Mouse (Mus musculus): ENCODE results near the gene Zic5. TPM values are rescaled to one million over a fixed set of nuclear protein-coding genes. Genes with fewer than 3 reads are reported as not detected.
A peak's percentile ranks its signal among the peaks of the same experiment; 100 is the strongest.

Gene Zic5
- polyA plus RNA-seq, 1 experiment from 2014 or later: 0.89 TPM

DNA sequence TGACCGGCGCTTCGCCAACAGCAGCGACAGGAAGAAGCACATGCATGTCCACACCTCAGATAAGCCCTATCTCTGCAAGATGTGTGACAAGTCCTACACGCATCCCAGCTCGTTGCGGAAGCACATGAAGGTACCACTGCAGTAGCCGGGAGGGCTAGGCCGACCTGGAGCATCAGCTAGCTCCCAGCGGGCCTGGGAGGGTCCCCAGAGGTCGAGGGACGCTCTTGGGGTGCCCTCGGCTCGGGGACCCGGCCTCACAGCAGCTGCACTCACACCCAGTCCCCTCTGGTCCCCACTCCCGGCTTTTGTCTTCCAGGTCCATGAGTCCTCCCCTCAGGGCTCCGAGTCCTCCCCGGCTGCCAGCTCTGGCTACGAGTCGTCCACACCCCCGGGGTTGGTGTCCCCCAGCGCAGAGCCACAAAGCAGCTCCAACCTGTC is 13.1 kb upstream of the Zic5 start:
- under 1% methylated on average over 22 of the region's 22 CpGs for WGBS
- Histone ChIP-seq H3K4me3 (replicated peaks) (peak overlapping the region; percentile 19; the same call in 1 of the 2 replicates), H3K9me3 (replicated peaks) (no peaks in the 10 kb centered on the region), H3K36me3 (no peaks in the 10 kb centered on the region), H3K9ac (no peak overlapping the region), H3K27me3 (peaks cover 94% of the 10 kb centered on the region), H3K4me1 (peaks cover 33% of the 10 kb centered on the region), H3K27ac (replicated peaks) (no peak overlapping the region), H3K4me2 (replicated peaks) (no peak overlapping the region)
- ATAC-seq (ENCODE audit: insufficient number of reproducible peaks, low FRiP score, low TSS enrichment, low read depth): no peak

DNA sequence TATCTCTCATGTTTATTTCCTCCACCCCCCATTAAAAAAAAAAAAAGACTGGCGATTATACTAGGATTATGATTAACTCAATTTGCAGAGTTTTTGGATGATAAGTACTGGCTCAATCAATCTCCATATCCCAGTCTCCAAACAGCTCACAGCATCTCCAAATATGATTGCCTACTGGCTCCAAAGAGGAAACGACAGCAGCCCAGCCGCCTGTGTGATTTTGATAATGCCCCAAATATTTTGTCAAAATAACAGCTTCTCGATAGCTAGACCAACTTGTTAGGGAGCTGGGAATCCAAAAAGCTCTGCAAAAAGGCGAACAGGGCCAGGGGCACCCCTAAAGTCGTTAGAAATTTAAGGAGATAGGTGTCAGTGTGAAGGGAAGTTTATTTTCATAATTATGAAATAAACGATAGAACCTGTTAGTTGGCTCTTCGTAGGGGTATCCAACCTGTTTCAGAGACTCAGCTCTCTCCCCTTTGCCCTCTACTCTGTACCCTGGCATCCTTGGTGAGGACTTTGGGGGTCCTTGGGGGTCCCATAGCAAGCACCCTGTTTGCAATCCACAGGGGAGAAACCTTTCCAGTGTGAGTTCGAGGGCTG is 12.6 kb upstream of the Zic5 start:
- H3K4me3 ChIP-seq (replicated peaks): no peak overlapping the region
- no peak overlapping the region for H3K4me2 ChIP-seq (replicated peaks)
- peaks cover 94% of the 10 kb centered on the region for H3K27me3 ChIP-seq
- no peak overlapping the region for H3K27ac ChIP-seq (replicated peaks)
- no peak overlapping the region for H3K9ac ChIP-seq
- peaks cover 33% of the 10 kb centered on the region for H3K4me1 ChIP-seq
- ATAC-seq (ENCODE audit: insufficient number of reproducible peaks, low FRiP score, low TSS enrichment, low read depth): no peak
- WGBS: 3% methylated on average over 9 of the region's 9 CpGs
- no peaks in the 10 kb centered on the region for H3K36me3 ChIP-seq
- H3K9me3 ChIP-seq (replicated peaks): no peaks in the 10 kb centered on the region

DNA sequence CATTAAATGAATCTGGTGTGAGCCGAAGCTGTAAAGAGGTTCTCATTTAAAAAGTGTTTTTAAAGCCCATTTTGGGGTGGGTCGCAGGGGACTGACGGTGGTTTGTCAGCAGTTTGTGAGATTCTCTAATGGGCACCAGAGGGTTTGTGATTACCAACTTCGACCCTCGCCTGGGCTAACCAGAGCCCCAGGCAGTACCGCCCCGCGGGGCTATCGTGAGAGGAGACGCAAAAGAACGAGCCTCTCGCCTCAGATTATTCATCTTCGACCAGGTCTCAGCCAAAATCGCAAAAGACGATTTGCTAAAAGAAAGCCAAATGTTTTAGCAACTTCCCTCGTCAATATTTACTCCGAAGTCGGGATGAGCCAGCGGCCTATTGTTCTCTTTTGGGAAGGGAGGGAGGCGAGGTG is 11.8 kb upstream of the Zic5 start:
- Histone ChIP-seq H3K4me2 (replicated peaks) (no peak overlapping the region), H3K27ac (replicated peaks) (no peak overlapping the region), H3K27me3 (peaks cover 94% of the 10 kb centered on the region), H3K9me3 (replicated peaks) (no peaks in the 10 kb centered on the region), H3K9ac (no peak overlapping the region), H3K4me1 (peaks cover 34% of the 10 kb centered on the region), H3K36me3 (no peaks in the 10 kb centered on the region), H3K4me3 (replicated peaks) (no peak overlapping the region)
- no peak for ATAC-seq (ENCODE audit: insufficient number of reproducible peaks, low FRiP score, low TSS enrichment, low read depth)
- 1% methylated on average over 20 of the region's 20 CpGs for WGBS

DNA sequence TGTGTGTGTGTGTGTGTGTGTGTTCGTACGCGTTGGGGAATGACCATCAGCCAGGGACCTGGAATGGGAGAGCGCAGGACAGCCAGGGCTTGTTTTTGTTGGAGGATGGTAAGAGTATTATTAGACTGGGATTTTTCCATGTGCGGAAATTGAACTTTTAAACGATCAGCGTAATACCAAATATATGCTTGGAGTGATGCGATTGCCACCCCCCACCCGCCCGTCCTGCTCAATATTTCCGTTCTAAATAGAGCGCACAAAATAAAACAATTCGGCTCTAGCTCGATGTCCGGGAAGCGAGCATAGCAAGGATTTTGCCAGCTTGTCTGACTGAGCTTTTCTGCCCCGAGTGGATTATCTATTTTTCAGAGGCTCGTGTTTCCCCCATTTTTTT is 11.3 kb upstream of the Zic5 start:
- H3K4me2 ChIP-seq (replicated peaks): no peak overlapping the region
- H3K4me1 ChIP-seq: peaks cover 36% of the 10 kb centered on the region
- H3K9ac ChIP-seq: no peak overlapping the region
- peaks cover 93% of the 10 kb centered on the region for H3K27me3 ChIP-seq
- H3K27ac ChIP-seq (replicated peaks): no peak overlapping the region
- WGBS: 1% methylated on average over 18 of the region's 18 CpGs
- peak overlapping the region; percentile 44; the same call in 1 of the 2 replicates for H3K4me3 ChIP-seq (replicated peaks)
- no peaks in the 10 kb centered on the region for H3K36me3 ChIP-seq
- no peak for ATAC-seq (ENCODE audit: insufficient number of reproducible peaks, low FRiP score, low TSS enrichment, low read depth)
- H3K9me3 ChIP-seq (replicated peaks): no peaks in the 10 kb centered on the region

DNA sequence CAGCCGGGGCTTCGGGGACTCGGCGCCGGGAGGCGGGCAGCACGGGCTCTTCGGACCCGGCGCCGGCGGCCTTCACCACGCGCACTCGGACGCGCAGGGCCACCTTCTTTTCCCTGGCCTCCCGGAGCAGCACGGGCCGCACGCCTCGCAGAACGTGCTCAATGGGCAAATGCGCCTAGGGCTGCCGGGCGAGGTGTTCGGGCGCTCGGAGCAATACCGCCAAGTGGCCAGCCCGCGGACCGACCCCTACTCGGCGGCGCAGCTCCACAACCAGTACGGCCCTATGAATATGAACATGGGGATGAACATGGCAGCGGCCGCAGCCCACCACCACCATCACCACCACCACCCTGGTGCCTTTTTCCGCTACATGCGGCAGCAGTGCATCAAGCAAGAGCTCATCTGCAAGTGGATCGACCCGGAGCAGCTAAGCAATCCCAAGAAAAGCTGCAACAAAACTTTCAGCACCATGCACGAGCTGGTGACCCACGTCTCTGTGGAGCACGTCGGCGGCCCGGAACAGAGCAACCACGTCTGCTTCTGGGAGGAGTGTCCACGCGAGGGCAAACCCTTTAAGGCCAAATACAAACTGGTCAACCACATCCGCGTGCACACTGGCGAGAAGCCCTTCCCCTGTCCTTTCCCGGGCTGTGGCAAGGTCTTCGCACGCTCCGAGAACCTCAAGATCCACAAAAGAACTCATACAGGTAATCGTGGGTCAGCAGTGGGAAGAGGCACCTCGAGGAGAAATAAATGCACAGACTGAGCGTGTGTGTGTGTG is 10.8 kb upstream of the Zic5 start:
- Histone ChIP-seq H3K27me3 (peaks cover 93% of the 10 kb centered on the region), H3K27ac (replicated peaks) (no peak overlapping the region), H3K9me3 (replicated peaks) (no peaks in the 10 kb centered on the region), H3K4me3 (replicated peaks) (peak overlapping the region; percentile 44), H3K4me2 (replicated peaks) (peak overlapping the region; percentile 77), H3K36me3 (no peaks in the 10 kb centered on the region), H3K9ac (no peak overlapping the region), H3K4me1 (peaks cover 36% of the 10 kb centered on the region)
- no peak for ATAC-seq (ENCODE audit: insufficient number of reproducible peaks, low FRiP score, low TSS enrichment, low read depth)
- WGBS: under 1% methylated on average over 62 of the region's 62 CpGs

DNA sequence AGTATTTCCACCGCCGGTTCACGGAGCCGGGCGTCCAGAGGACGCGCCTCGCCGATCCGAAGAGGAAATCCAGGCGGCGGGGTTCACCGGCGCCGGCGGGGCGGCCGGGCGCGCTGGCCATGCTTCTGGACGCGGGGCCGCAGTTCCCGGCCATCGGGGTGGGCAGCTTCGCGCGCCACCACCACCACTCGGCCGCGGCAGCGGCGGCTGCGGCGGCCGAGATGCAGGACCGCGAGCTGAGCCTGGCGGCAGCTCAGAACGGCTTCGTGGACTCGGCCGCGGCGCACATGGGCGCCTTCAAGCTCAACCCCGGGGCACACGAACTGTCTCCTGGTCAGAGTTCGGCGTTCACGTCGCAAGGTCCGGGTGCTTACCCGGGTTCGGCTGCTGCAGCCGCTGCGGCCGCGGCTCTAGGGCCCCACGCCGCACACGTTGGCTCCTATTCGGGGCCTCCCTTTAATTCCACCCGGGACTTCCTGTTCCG is 10.1 kb upstream of the Zic5 start:
- H3K36me3 ChIP-seq: no peaks in the 10 kb centered on the region
- peak overlapping the region; percentile 44 for H3K4me3 ChIP-seq (replicated peaks)
- ATAC-seq (ENCODE audit: insufficient number of reproducible peaks, low FRiP score, low TSS enrichment, low read depth): no peak
- H3K27ac ChIP-seq (replicated peaks): no peak overlapping the region
- peaks cover 36% of the 10 kb centered on the region for H3K4me1 ChIP-seq
- under 1% methylated on average over 54 of the region's 65 CpGs for WGBS
- H3K9ac ChIP-seq: no peak overlapping the region
- no peaks in the 10 kb centered on the region for H3K9me3 ChIP-seq (replicated peaks)
- H3K4me2 ChIP-seq (replicated peaks): peak overlapping the region; percentile 77
- peaks cover 92% of the 10 kb centered on the region for H3K27me3 ChIP-seq

DNA sequence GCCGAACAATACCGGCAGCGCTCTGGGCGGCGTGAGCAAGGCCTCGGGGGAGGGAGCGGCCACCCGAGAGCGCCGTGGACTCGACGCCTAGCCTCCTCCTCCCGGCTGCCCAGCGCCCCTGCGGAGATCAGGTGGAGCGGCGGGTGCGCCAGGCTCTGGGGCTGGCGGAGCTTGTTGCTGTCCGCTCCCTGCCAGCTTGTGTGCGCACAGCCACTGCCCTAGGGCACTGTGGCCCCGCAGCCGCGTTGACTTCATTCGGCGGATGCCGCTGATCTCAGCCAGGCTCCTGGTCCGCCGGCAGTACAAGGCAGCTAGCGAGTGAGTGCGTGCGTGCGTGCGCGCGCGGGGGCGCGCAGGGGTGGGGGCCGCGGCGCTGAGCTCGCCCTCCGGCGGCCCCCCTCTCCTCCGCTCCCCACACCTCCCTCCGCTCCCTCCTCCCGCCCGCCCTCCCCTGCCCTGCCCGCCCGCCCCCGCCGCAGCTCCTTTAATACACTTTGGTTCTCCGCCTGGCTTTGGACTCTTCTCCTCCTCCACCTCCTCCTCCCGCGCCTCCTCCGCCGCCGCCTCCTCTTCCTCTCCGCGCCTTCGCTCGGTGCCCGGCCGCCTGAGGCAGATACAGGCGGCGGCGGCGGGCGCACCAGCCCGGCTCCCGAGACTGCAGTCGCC is 9.5 kb upstream of the Zic5 start, which contains the start of gene Zic2:
Zic2 (plus strand) TSS at position 545 of the 666 bp plus-strand sequence.
- Histone ChIP-seq H3K4me3 (replicated peaks) (peak within 1 kb of the TSS; percentile 44), H3K36me3 (no peaks in the 10 kb centered on the region), H3K9ac (no peak within 1 kb of the TSS), H3K27me3 (peaks cover 92% of the 10 kb centered on the region), H3K4me1 (peaks cover 36% of the 10 kb centered on the region), H3K4me2 (replicated peaks) (peak within 1 kb of the TSS; percentile 77), H3K9me3 (replicated peaks) (no peaks in the 10 kb centered on the region), H3K27ac (replicated peaks) (no peak within 1 kb of the TSS)
- ATAC-seq (ENCODE audit: insufficient number of reproducible peaks, low FRiP score, low TSS enrichment, low read depth): no peak
- under 1% methylated on average over 57 of the region's 73 CpGs for WGBS

DNA sequence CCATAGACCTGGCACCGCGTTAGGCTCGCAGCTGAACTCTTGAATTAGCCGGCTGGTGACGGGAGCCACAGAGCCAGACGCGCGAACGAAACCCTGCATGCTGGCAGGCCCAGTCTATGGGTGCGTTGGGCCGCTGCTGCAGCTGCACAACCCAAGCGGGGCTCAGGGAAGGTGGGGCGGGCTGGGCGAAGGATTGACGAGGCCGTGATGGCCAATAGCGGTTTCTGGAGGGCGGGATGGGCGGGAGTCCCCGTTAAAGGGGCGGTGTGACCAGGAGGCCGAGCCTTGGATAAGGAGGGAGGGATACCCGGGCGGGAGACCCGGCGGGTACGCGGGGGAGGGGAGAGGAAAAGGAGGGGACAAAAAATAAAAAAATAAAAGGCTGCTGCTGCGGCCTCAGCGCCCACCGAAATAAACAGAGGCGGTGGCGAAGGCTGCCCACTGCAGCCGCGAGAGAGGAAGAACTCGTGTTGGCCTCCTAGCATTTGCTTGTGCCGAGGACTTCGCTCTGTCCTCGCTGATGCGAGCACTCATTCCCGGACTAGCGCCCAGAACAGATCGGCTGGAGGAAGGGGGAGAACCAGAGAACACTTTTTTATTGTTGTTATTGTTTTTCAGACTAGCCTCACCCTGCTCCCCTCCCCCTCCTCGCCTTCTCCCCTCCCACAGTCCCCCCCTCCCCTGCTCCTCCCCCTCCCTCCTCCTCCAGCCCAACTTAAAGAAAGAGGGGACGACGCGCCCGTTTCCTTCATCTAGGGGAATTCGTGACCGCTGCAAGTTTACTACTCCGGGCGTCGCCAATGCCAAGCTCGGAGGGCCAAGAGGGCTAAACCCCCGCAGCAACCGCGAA is 8.8 kb upstream of the Zic5 start:
- peak; percentile 43; the same call in 1 of the 2 replicates for ATAC-seq (ENCODE audit: insufficient number of reproducible peaks, low FRiP score, low TSS enrichment, low read depth)
- Histone ChIP-seq H3K27me3 (peaks cover 95% of the 10 kb centered on the region), H3K4me3 (replicated peaks) (peak overlapping the region; percentile 44), H3K4me1 (peaks cover 36% of the 10 kb centered on the region), H3K27ac (replicated peaks) (no peak overlapping the region), H3K36me3 (no peaks in the 10 kb centered on the region), H3K4me2 (replicated peaks) (peak overlapping the region; percentile 77), H3K9me3 (replicated peaks) (no peaks in the 10 kb centered on the region), H3K9ac (no peak overlapping the region)
- WGBS: under 1% methylated on average over 55 of the region's 57 CpGs

DNA sequence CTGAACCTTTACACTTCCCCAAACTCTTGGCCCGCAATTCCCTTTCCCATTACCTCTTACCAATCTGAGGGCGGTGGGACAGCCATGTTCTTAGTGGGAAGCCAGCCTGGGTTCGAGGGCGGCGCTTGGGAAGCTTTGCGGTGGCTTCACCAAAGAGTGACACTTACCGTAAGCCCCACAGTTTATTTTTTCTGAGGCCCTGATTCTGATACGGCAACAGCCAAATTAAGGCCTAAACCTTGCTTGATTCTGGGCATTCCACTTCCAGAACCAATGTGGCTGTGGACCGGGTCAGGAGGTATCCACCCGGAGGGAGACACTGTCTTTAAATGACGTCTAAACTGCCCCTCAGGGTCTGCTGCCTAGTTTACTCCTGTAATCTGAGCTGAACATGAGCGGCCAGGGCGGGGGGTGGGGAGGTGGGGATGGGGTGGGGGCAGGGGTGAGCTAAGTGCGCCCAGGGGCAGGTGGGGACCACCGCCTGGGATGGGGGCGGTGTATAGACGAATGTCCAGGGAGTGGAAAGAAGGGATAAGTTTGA is 7.8 kb upstream of the Zic5 start:
- H3K27ac ChIP-seq (replicated peaks): no peak overlapping the region
- no peak for ATAC-seq (ENCODE audit: insufficient number of reproducible peaks, low FRiP score, low TSS enrichment, low read depth)

DNA sequence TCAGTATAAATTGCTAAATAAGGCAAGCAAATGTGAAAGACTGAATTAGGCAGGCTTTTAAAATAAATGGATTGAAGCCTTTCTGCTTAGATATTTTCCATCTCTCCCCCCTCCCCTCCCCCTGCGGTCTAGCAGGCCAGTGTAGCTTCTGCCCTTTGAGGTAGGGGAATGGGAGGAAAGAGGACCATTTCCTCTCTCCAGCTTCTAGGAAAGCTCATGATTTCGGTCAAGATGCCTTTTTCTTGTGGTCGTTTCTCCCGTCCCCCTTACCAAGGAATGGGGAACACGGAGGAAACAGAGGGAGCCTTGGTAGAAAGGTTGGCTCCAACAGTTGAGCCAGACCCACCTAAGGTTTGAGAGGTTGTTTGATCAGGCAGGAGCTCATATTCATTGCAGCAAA is 7.2 kb upstream of the Zic5 start:
- WGBS: 3% methylated on average over 5 of the region's 5 CpGs
- no peak for ATAC-seq (ENCODE audit: insufficient number of reproducible peaks, low FRiP score, low TSS enrichment, low read depth)
- peaks cover 97% of the 10 kb centered on the region for H3K27me3 ChIP-seq
- peaks cover 31% of the 10 kb centered on the region for H3K4me1 ChIP-seq
- no peak overlapping the region for H3K4me3 ChIP-seq (replicated peaks)
- no peak overlapping the region for H3K9ac ChIP-seq
- no peaks in the 10 kb centered on the region for H3K9me3 ChIP-seq (replicated peaks)
- H3K27ac ChIP-seq (replicated peaks): no peak overlapping the region
- H3K36me3 ChIP-seq: no peaks in the 10 kb centered on the region
- no peak overlapping the region for H3K4me2 ChIP-seq (replicated peaks)

More for the DNA sequence above, 7.8 kb upstream of the Zic5 start:
- Histone ChIP-seq H3K4me1 (peaks cover 31% of the 10 kb centered on the region), H3K27me3 (peaks cover 97% of the 10 kb centered on the region), H3K4me3 (replicated peaks) (no peak overlapping the region), H3K36me3 (no peaks in the 10 kb centered on the region), H3K9ac (no peak overlapping the region), H3K9me3 (replicated peaks) (no peaks in the 10 kb centered on the region), H3K4me2 (replicated peaks) (no peak overlapping the region)
- 1% methylated on average over 17 of the region's 17 CpGs for WGBS
